In genomic region chr4:133210788-133211390, GRCm38 (mm10) we compare ENCODE assay signal across 18 mouse cellular contexts. TPM values are rescaled to one million over a fixed set of nuclear protein-coding genes. Genes with fewer than 3 reads are reported as not detected.
"Had no signal": no experiment of that assay in that cellular context is flagged by ENCODE, and none has a peak within 500 bp of the region (broad histone marks: within the 10 kb centered on the region; RNA-seq: fewer than 3 reads in every experiment).

No protein-coding gene starts in this region.

- DNase-seq: kidney, postnatal 36 days; layer of hippocampus, adult 9-11 months; layer of hippocampus, postnatal 36 days; lung, embryonic 14.5 days; lung, postnatal 10 days; retina, postnatal 1 day; right cerebral cortex, postnatal 4 days; spleen, adult 18-20 months; thymus, adult 18-20 months; thymus, postnatal 14 days had no signal

- ATAC-seq: liver, embryonic 12.5 days; midbrain, embryonic 16.5 days had no signal

- H3K9ac ChIP-seq: liver, embryonic 12.5 days; lung, embryonic 14.5 days; midbrain, embryonic 12.5 days had no signal

- H3K36me3 ChIP-seq: liver, embryonic 12.5 days; midbrain, embryonic 12.5 days; neural tube, embryonic 13.5 days had no signal

- H3K27ac ChIP-seq: kidney, postnatal 0 days; liver, embryonic 12.5 days; midbrain, embryonic 12.5 days; neural tube, embryonic 13.5 days had no signal

- H3K9me3 ChIP-seq: liver, embryonic 12.5 days; midbrain, embryonic 12.5 days; neural tube, embryonic 13.5 days had no signal

RNA-seq across cellular contexts. Expression of gene Cd164l2, which starts 1.0 kb away (rescaled TPM):
- total RNA-seq: megakaryocyte-erythroid progenitor cell, adult 5-6 weeks had no signal

RNA-seq across cellular contexts. Expression of gene Gpr3, which starts 1.4 kb away (rescaled TPM):
- total RNA-seq: megakaryocyte-erythroid progenitor cell, adult 5-6 weeks had no signal
- polyA plus RNA-seq: liver, embryonic 12.5 days; liver, embryonic 16.5 days; lung, embryonic 14.5 days; stomach, embryonic 14.5 days had no signal
